Mouse (Mus musculus) stomach, postnatal 0 days (tissue): ENCODE data around the gene Mecom. TPM values are rescaled to one million over a fixed set of nuclear protein-coding genes. Genes with fewer than 3 reads are reported as not detected.
A peak's percentile ranks its signal among the peaks of the same experiment; 100 is the strongest.

ENCODE experiments used
- ATAC-seq: fragments of 200-750 bp; cut with Nextera tagmentation; 2 replicates; pipeline ENCODE4 v1.8.0; 2017; ENCODE audit not compliant: low FRiP score, low TSS enrichment
- DNase-seq: peaks from one replicate; pipeline ENCODE4 v3.0.0-alpha.2; 2016; ENCODE audit warnings: low spot score
- H3K27ac ChIP-seq: fragments of 300-500 bp; sonication (generic); replicated peaks from 2 replicates; pipeline ENCODE4 v1.5.1; 2014; ENCODE audit warnings: mild to moderate bottlenecking, control low read depth
- H3K27me3 ChIP-seq: fragments of 300-500 bp; sonication (generic); 2 replicates; pipeline ENCODE4 v1.6.1; 2014; ENCODE audit warnings: low read length; ENCODE audit not compliant: control insufficient read depth, insufficient read depth
- H3K36me3 ChIP-seq: fragments of 300-500 bp; sonication (generic); 2 replicates; pipeline ENCODE4 v1.6.1; 2014; ENCODE audit warnings: low read length, mixed read lengths; ENCODE audit not compliant: control insufficient read depth, insufficient read depth
- H3K4me1 ChIP-seq: fragments of 300-500 bp; sonication (generic); replicated peaks from 2 replicates; pipeline ENCODE4 v1.6.1; 2014; ENCODE audit warnings: antibody characterized with exemption; ENCODE audit not compliant: control insufficient read depth, insufficient read depth
- H3K4me2 ChIP-seq: fragments of 300-500 bp; sonication (generic); replicated peaks from 2 replicates; pipeline ENCODE4 v1.6.1; 2014; ENCODE audit warnings: low read depth, mild to moderate bottlenecking, control low read depth, moderate library complexity
- H3K4me3 ChIP-seq: fragments of 300-500 bp; sonication (generic); 2 replicates; pipeline ENCODE4 v1.5.1; 2014; ENCODE audit warnings: low read depth, low read length, control low read depth
- H3K9ac ChIP-seq: fragments of 300-500 bp; sonication (generic); 2 replicates; pipeline ENCODE4 v1.6.1; 2014; ENCODE audit warnings: mild to moderate bottlenecking, low read length, control low read depth, mixed read lengths
- H3K9me3 ChIP-seq: fragments of 300-500 bp; sonication (generic); 2 replicates; pipeline ENCODE4 v1.6.1; 2016; ENCODE audit warnings: low read length; ENCODE audit not compliant: control insufficient read depth
- CTCF ChIP-seq: IDR thresholded peaks from 2 replicates; pipeline ENCODE4 v1.5.1; 2016; ENCODE audit warnings: antibody characterized with exemption, low read depth, mild to moderate bottlenecking, moderate library complexity
- EP300 ChIP-seq: optimal IDR thresholded peaks from 2 replicates; pipeline ENCODE3; 2016; ENCODE audit warnings: antibody characterized with exemption
- whole genome bisulfite sequencing: fragments of 180-500 bp; shearing (Covaris S2); extraction: QIAGEN DNeasy Blood & Tissue Kit; methylation state at CpG from one replicate; pipeline ENCODE4 v1.1.7; 2014; 5-methylcytosine and 5-hydroxymethylcytosine counted together
- polyA plus RNA-seq: library from polyadenylated mRNA; unstranded; fragments of >200 nt; fragmentation: Nextera tagmentation; extraction: Ambion mirVana; gene quantifications from 2 replicates; pipeline ENCODE4 v1.2.1, GENCODE M21; 2015

Gene Mecom
- polyA plus RNA-seq, 1 experiment from 2014 or later: 25.7 TPM

GRCm38 (mm10) chr3:30083268-30083667 is 464.5 kb downstream of the Mecom start:
- H3K36me3 ChIP-seq: no peaks in the 10 kb centered on the region
- H3K4me1 ChIP-seq: no peaks in the 10 kb centered on the region
- H3K4me3 ChIP-seq: no peak overlapping the region
- no peaks in the 10 kb centered on the region for H3K27me3 ChIP-seq
- H3K4me2 ChIP-seq: no peak overlapping the region
- no peak overlapping the region for H3K9ac ChIP-seq
- 80% methylated on average over 9 of the region's 9 CpGs for WGBS
- ATAC-seq (no peak), DNase-seq (no peak)
- TF ChIP-seq EP300 (no peak), CTCF (no peak)
- no peaks in the 10 kb centered on the region for H3K9me3 ChIP-seq
- H3K27ac ChIP-seq: no peak overlapping the region

- no peak overlapping the region for H3K9ac ChIP-seq
- H3K4me1 ChIP-seq: no peaks in the 10 kb centered on the region
- H3K27ac ChIP-seq: no peak overlapping the region
- H3K9me3 ChIP-seq: no peaks in the 10 kb centered on the region
- no peak for ATAC-seq
- no peak overlapping the region for H3K4me2 ChIP-seq
- WGBS: 61% methylated on average over 7 of the region's 7 CpGs
- no peak overlapping the region for H3K4me3 ChIP-seq
- TF ChIP-seq CTCF (peak; percentile 39), EP300 (no peak)
- no peaks in the 10 kb centered on the region for H3K27me3 ChIP-seq
- no peak for DNase-seq
- no peaks in the 10 kb centered on the region for H3K36me3 ChIP-seq
Measured at GRCm38 (mm10) chr3:30080827-30081226, 467.0 kb downstream of the Mecom start.

GRCm38 (mm10) chr3:30076522-30076921 is 471.3 kb downstream of the Mecom start:
- H3K4me3 ChIP-seq: no peak overlapping the region
- no peaks in the 10 kb centered on the region for H3K27me3 ChIP-seq
- H3K27ac ChIP-seq: no peak overlapping the region
- H3K36me3 ChIP-seq: no peaks in the 10 kb centered on the region
- H3K4me1 ChIP-seq: no peaks in the 10 kb centered on the region
- 72% methylated on average over 7 of the region's 7 CpGs for WGBS
- ATAC-seq (no peak), DNase-seq (no peak)
- H3K9me3 ChIP-seq: no peaks in the 10 kb centered on the region
- no peak overlapping the region for H3K4me2 ChIP-seq
- no peak overlapping the region for H3K9ac ChIP-seq
- TF ChIP-seq CTCF (no peak), EP300 (no peak)

GRCm38 (mm10) chr3:30071271-30071670 is 476.5 kb downstream of the Mecom start:
- ATAC-seq (no peak), DNase-seq (no peak)
- no peak overlapping the region for H3K4me2 ChIP-seq
- TF ChIP-seq CTCF (no peak), EP300 (no peak)
- no peak overlapping the region for H3K4me3 ChIP-seq
- H3K36me3 ChIP-seq: no peaks in the 10 kb centered on the region
- no peak overlapping the region for H3K9ac ChIP-seq
- H3K4me1 ChIP-seq: no peaks in the 10 kb centered on the region
- no peak overlapping the region for H3K27ac ChIP-seq
- no peaks in the 10 kb centered on the region for H3K9me3 ChIP-seq
- H3K27me3 ChIP-seq: no peaks in the 10 kb centered on the region

- Histone ChIP-seq H3K36me3 (no peaks in the 10 kb centered on the region), H3K9ac (no peak overlapping the region), H3K4me2 (no peak overlapping the region), H3K9me3 (no peaks in the 10 kb centered on the region), H3K4me1 (no peaks in the 10 kb centered on the region), H3K27ac (no peak overlapping the region), H3K27me3 (no peaks in the 10 kb centered on the region), H3K4me3 (no peak overlapping the region)
- TF ChIP-seq EP300 (no peak), CTCF (no peak)
- 61% methylated on average over 7 of the region's 7 CpGs for WGBS
- ATAC-seq (no peak), DNase-seq (no peak)
Measured at GRCm38 (mm10) chr3:30066519-30066918, 481.3 kb downstream of the Mecom start.

- no peak for DNase-seq
- Histone ChIP-seq H3K4me2 (no peak overlapping the region), H3K36me3 (no peaks in the 10 kb centered on the region), H3K27ac (no peak overlapping the region), H3K9ac (no peak overlapping the region), H3K4me1 (no peaks in the 10 kb centered on the region), H3K27me3 (no peaks in the 10 kb centered on the region), H3K9me3 (no peaks in the 10 kb centered on the region), H3K4me3 (no peak overlapping the region)
- WGBS: 49% methylated on average over 7 of the region's 7 CpGs
- TF ChIP-seq EP300: peak; percentile 23
- no peak for TF ChIP-seq CTCF
- no peak for ATAC-seq
Measured at GRCm38 (mm10) chr3:30060058-30060457, 487.8 kb downstream of the Mecom start.
